Mouse (Mus musculus) lung, embryonic 16.5 days (tissue): ENCODE measurements at regions not wholly inside any gene's neighbourhood (a gene's known extent, or its start where the extent isn't known, plus 50 kb on each side); places are given as distances from the start of the nearest gene placed in this dataset.

Source experiments
- ATAC-seq: fragments of 200-750 bp; cut with Nextera tagmentation; 2 replicates; pipeline ENCODE4 v1.8.0; 2017; ENCODE audit warnings: low read depth, mild to moderate bottlenecking, moderate library complexity
- H3K27ac ChIP-seq: fragments of 300-500 bp; sonication (generic); 2 replicates; pipeline ENCODE4 v1.5.1; 2014; ENCODE audit warnings: mild to moderate bottlenecking, control low read depth, low read length
- H3K27me3 ChIP-seq: fragments of 300-500 bp; sonication (generic); 2 replicates; pipeline ENCODE4 v1.6.1; 2014; ENCODE audit warnings: low read depth, low read length, mixed read lengths; ENCODE audit not compliant: control insufficient read depth, insufficient read depth
- H3K36me3 ChIP-seq: fragments of 300-500 bp; sonication (generic); 2 replicates; pipeline ENCODE4 v1.6.1; 2014; ENCODE audit warnings: low read length; ENCODE audit not compliant: control insufficient read depth, insufficient read depth
- H3K4me1 ChIP-seq: fragments of 300-500 bp; sonication (generic); replicated peaks from 2 replicates; pipeline ENCODE4 v1.6.1; 2014; ENCODE audit warnings: low read length, mixed read lengths; ENCODE audit not compliant: control insufficient read depth, insufficient read depth
- H3K4me2 ChIP-seq: fragments of 300-500 bp; sonication (generic); 2 replicates; pipeline ENCODE4 v1.6.1; 2014; ENCODE audit warnings: low read depth, low read length, control low read depth
- H3K4me3 ChIP-seq: fragments of 300-500 bp; sonication (generic); 2 replicates; pipeline ENCODE4 v1.5.1; 2014; ENCODE audit warnings: mild to moderate bottlenecking, low read length, control low read depth
- H3K9ac ChIP-seq: fragments of 300-500 bp; sonication (generic); 2 replicates; pipeline ENCODE4 v1.6.1; 2014; ENCODE audit warnings: low read length, control low read depth
- H3K9me3 ChIP-seq: fragments of 300-500 bp; sonication (generic); 2 replicates; pipeline ENCODE4 v1.6.1; 2016; ENCODE audit warnings: low read length; ENCODE audit not compliant: control insufficient read depth
- WGBS: fragments of 180-500 bp; shearing (Covaris S2); extraction: QIAGEN DNeasy Blood & Tissue Kit; methylation state at CpG from one replicate; pipeline ENCODE4 v1.1.7; 2014; 5-methylcytosine and 5-hydroxymethylcytosine counted together

DNA sequence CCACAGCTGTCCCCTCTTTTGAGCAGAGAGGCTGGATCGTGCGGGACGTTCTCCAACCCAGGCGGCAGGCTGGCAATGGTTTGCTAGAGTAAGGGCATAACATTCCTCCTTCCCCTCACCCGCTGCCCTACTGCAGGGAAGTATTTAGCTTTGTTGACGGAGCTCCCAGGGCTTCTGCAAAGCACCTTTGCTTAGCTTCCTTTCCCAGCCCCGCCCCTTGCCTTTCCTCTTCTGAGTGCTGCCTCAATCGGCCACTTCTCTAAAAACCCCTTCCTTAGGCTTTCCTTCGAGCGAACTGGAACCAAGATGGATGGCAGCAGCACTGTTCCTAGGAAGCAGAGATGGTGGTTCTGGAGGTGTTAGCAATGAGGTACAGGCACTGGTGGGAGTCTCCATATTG is 183.2 kb upstream of the Adgrl2 start:
- no peak overlapping the region for H3K27ac ChIP-seq
- no peaks in the 10 kb centered on the region for H3K9me3 ChIP-seq
- H3K4me1 ChIP-seq = peaks cover 8% of the 10 kb centered on the region
- H3K4me2 ChIP-seq = peak overlapping the region; percentile 39
- 27% methylated on average over 10 of the region's 10 CpGs for WGBS
- no peaks in the 10 kb centered on the region for H3K27me3 ChIP-seq
- no peak overlapping the region for H3K4me3 ChIP-seq
- H3K9ac ChIP-seq = no peak overlapping the region
- peak; percentile 76 for ATAC-seq
- H3K36me3 ChIP-seq = no peaks in the 10 kb centered on the region

DNA sequence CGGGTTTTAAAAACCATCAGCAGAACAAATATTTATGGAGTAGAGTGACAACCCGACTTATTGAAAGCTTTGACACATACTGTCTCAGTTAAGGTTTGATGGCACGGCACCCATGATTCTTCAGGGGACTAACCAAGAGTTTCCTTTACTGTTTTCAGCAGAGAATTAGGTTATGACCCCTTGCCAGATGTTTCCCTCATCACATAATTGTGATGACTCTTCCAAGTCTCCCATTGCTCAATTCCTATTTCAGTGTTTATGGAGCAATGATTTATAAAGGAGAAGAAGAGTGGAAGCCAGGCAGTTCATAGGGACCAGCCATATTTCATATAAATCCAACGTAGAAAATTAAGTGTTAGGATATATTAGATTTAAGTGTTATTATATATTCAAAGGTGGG is 181.4 kb upstream of the Adgrl2 start:
- Histone ChIP-seq H3K27me3 (no peaks in the 10 kb centered on the region), H3K27ac (no peak overlapping the region), H3K4me2 (no peak overlapping the region), H3K36me3 (no peaks in the 10 kb centered on the region), H3K4me1 (peaks cover 8% of the 10 kb centered on the region), H3K9me3 (no peaks in the 10 kb centered on the region), H3K4me3 (no peak overlapping the region), H3K9ac (no peak overlapping the region)
- 36% methylated on average over 4 of the region's 4 CpGs for WGBS
- no peak for ATAC-seq

DNA sequence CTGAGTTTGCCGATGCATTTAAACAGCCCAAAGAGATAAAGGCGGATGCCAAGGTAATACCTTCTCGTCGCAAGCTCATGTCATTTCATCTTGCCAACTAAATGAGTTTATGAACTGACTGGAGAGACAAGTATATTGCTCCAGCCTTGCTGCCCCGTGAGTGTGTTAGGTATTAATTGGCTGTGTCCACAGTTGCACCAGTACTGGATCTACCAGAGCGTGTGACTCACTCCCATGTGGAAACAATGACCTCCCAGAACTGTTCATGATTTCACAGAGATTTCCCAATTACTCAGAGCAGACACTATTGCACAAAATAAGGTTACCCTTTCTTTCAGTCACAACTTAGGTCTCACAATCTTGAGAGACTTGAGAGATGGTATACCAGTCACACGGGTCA is 179.8 kb upstream of the Adgrl2 start:
- Histone ChIP-seq H3K27me3 (no peaks in the 10 kb centered on the region), H3K4me3 (no peak overlapping the region), H3K27ac (no peak overlapping the region), H3K9me3 (no peaks in the 10 kb centered on the region), H3K9ac (no peak overlapping the region), H3K36me3 (no peaks in the 10 kb centered on the region), H3K4me2 (no peak overlapping the region), H3K4me1 (peaks cover 6% of the 10 kb centered on the region)
- 77% methylated on average over 7 of the region's 7 CpGs for WGBS
- ATAC-seq = no peak

DNA sequence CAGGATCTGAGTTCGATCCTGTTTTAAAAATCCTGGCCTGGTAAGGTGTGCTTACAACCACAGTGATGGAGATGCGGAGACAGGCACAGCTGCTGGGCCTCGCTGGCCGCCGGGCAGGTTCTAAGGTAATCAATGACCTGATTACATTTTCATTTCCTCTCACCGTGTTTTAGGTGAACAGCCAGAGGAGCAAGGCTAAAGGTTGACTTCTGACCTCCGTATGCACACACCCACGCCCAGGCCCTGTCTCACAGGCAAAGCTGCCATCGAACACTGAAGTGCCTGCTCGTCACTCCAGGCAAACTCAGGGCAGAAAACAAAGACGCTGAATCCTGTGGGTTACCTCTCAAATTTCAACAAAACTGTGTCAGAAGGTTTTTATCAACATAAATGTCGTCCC is 179.1 kb upstream of the Adgrl2 start:
- no peaks in the 10 kb centered on the region for H3K36me3 ChIP-seq
- no peak for ATAC-seq
- H3K4me3 ChIP-seq = no peak overlapping the region
- 56% methylated on average over 12 of the region's 12 CpGs for WGBS
- H3K4me1 ChIP-seq = peaks cover 5% of the 10 kb centered on the region
- H3K27me3 ChIP-seq = no peaks in the 10 kb centered on the region
- H3K9me3 ChIP-seq = no peaks in the 10 kb centered on the region
- no peak overlapping the region for H3K4me2 ChIP-seq
- H3K9ac ChIP-seq = no peak overlapping the region
- no peak overlapping the region for H3K27ac ChIP-seq

DNA sequence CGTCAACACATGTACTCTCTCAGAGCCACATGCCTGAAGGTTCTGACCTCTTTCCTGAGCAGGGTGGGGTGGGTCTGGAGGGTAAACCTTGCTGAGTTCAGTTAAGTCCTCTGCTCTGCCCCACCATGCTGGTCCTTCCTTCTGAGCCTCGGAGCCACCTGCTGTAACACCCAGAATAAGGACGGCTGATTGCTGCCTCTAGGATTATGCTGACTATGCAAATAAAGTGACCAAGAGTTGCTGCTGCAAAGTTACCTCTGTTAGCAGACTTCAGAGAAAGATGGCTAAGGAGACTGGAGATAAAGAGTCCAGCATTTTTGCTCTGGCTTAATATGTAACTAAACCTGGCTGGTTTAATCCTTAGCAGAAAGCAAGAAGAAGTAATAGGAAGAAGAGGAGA is 177.6 kb upstream of the Adgrl2 start:
- Histone ChIP-seq H3K9ac (no peak overlapping the region), H3K36me3 (no peaks in the 10 kb centered on the region), H3K27ac (no peak overlapping the region), H3K4me3 (no peak overlapping the region), H3K27me3 (no peaks in the 10 kb centered on the region), H3K4me1 (peaks cover 4% of the 10 kb centered on the region), H3K4me2 (no peak overlapping the region), H3K9me3 (no peaks in the 10 kb centered on the region)
- ATAC-seq = no peak
- 57% methylated on average over 3 of the region's 3 CpGs for whole genome bisulfite sequencing

DNA sequence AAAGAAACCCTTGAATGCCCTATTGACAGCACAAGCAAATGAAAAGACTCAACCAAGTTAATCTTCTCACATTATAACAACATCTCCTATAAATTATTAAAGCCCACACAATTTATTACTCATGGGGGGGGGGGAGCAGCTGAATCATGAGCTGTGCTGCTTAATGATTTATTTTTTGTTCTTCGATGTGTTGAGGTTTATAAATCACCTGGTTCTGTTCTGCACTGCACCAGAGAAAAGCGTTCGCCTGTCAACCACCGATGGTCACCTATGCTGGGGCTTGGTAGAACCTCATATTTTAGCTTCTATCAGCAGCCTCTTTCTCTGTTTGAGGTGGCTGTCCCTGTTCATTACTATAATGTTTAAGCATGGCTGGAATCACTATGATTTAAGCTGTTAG is 174.4 kb upstream of the Adgrl2 start:
- Histone ChIP-seq H3K9me3 (no peaks in the 10 kb centered on the region), H3K4me1 (peaks cover 4% of the 10 kb centered on the region; the same call in 1 of the 2 replicates), H3K36me3 (no peaks in the 10 kb centered on the region), H3K27me3 (no peaks in the 10 kb centered on the region), H3K9ac (no peak overlapping the region), H3K27ac (no peak overlapping the region), H3K4me3 (no peak overlapping the region), H3K4me2 (no peak overlapping the region)
- ATAC-seq = no peak
- WGBS = 62% methylated on average over 4 of the region's 4 CpGs

DNA sequence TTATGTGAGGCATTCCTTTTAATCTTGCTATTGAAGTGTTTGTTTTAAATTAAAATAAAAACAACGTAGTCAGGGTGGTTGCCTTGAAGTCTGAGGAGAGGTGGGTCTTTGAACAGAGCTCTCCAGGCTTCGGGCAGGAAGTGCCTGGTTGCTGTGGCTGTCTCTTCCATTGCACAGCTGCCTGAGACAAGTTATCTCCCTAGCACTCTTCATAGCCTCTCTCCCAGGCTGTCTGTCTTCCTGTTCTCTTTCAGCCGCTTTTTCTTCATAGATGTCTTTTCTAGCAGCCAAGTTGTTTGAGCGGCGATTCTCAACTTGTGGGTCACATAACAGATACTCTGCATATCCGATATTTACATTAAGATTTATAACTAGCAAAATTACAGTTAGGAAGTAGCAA is 173.2 kb upstream of the Adgrl2 start:
- H3K9ac ChIP-seq = no peak overlapping the region
- H3K4me1 ChIP-seq = peaks cover 4% of the 10 kb centered on the region; the same call in 1 of the 2 replicates
- no peaks in the 10 kb centered on the region for H3K9me3 ChIP-seq
- no peaks in the 10 kb centered on the region for H3K27me3 ChIP-seq
- ATAC-seq = no peak
- H3K4me2 ChIP-seq = no peak overlapping the region
- no peaks in the 10 kb centered on the region for H3K36me3 ChIP-seq
- 36% methylated on average over 6 of the region's 6 CpGs for WGBS
- H3K27ac ChIP-seq = no peak overlapping the region
- no peak overlapping the region for H3K4me3 ChIP-seq

DNA sequence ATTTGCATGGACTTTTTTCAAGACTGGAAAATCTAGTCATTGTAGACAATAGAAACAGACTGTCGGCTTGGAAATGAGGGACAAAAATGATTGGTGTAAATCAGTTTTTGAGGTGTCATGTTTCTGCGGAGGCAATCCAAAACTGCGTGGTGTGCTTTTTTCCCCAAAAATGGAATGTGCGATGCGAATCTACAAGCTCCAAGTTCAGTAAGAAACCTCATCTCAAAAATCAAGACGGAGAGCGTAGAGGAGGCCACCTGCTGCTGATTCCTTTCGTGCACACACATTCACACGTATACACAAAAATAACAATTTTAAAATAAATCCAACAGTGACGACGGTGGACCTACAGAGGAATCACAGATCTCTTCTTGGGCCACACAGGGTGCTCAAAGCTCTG is 170.5 kb upstream of the Adgrl2 start:
- Histone ChIP-seq H3K9me3 (no peaks in the 10 kb centered on the region), H3K4me1 (peaks cover 4% of the 10 kb centered on the region; the same call in 1 of the 2 replicates), H3K4me2 (no peak overlapping the region), H3K9ac (no peak overlapping the region), H3K27ac (no peak overlapping the region), H3K27me3 (no peaks in the 10 kb centered on the region), H3K4me3 (no peak overlapping the region), H3K36me3 (no peaks in the 10 kb centered on the region)
- 87% methylated on average over 11 of the region's 11 CpGs for WGBS
- no peak for ATAC-seq

DNA sequence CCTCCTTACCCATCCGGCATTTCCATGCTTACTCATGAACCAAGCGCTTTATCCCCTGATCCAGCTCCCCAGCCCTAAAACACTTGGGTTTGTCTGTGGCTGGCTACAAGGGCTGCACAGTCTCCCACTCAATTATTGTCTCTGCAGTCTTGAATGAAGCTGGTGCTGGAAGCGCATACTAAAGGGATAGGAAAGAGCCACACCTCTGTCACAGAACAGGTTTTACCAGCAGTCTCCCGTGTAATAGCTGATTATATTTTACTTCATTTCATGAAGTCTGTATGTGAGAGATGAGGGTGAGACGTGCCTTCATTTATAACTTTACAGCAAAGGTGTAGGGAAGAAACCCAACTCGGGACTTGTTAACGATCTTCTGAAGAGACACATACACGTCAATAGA is 167.0 kb upstream of the Adgrl2 start:
- H3K27me3 ChIP-seq = no peaks in the 10 kb centered on the region
- WGBS = 82% methylated on average over 8 of the region's 8 CpGs
- ATAC-seq = no peak

DNA sequence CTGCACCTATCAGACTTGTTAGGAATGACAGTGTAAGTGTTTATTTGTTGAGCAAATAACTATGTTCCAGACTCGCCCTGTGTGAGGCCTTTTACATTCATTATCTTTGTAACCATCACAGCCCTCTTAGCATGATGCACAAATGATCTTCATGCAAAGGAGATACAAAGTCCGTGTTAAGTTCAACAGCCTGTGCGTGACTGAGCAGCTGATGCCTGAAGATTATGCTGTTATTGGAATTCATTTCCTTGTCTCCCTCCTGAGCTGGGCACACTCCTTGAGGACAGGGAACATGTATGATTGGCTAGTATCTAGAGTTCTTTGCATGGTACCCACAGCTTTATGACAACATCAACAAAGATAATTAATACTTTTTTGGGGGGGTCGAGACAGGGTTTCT is 162.0 kb upstream of the Adgrl2 start:
- no peaks in the 10 kb centered on the region for H3K4me1 ChIP-seq
- no peaks in the 10 kb centered on the region for H3K36me3 ChIP-seq
- H3K4me3 ChIP-seq = no peak overlapping the region
- H3K9ac ChIP-seq = no peak overlapping the region
- no peaks in the 10 kb centered on the region for H3K9me3 ChIP-seq
- WGBS = 67% methylated on average over 4 of the region's 4 CpGs
- no peak for ATAC-seq
- H3K27ac ChIP-seq = no peak overlapping the region
- H3K27me3 ChIP-seq = no peaks in the 10 kb centered on the region
- H3K4me2 ChIP-seq = no peak overlapping the region

More for the DNA sequence above, 167.0 kb upstream of the Adgrl2 start:
- Histone ChIP-seq H3K27ac (no peak overlapping the region), H3K4me3 (no peak overlapping the region), H3K4me1 (no peaks in the 10 kb centered on the region), H3K4me2 (no peak overlapping the region), H3K36me3 (no peaks in the 10 kb centered on the region), H3K9ac (no peak overlapping the region), H3K9me3 (no peaks in the 10 kb centered on the region)
